Mouse (Mus musculus): ENCODE measurements around the gene Grk4. TPM values are rescaled to one million over a fixed set of nuclear protein-coding genes. Genes with fewer than 3 reads are reported as not detected.

Gene Grk4
- polyA plus RNA-seq, 2 experiments: 0.44 to 0.91 TPM

DNA sequence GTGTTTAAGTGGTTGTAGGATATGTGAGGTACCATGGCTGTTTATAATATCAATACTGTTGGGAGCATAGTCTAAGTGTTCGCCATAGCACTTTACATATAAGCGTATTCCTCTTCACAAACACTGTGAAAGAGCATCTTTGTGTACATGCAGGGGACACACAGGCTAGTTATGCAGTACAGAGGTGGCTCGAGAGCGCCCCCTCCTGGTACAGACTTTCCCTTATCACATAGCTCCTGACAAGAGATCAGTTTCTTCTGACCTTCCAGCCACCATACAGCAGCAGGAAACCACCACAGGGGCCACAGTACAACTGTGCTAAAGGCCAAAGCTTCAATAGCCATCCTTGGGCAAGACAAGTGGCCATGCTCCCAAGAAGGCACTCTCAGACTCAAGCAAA lies 12.6 kb upstream of the Grk4 start:
- no peaks in the 10 kb centered on the region for H3K9me3 ChIP-seq (ENCODE audit: control insufficient read depth, low read length)
- WGBS (ENCODE audit: insufficient replicate concordance): 43% methylated on average over 4 of the region's 4 CpGs
- H3K4me2 ChIP-seq (ENCODE audit: low read depth): no peak overlapping the region
- no peak overlapping the region for H3K4me3 ChIP-seq (ENCODE audit: insufficient read depth in 1 of 2, low read depth in 2 of 2, low read length in 2 of 2)
- H3K27me3 ChIP-seq (ENCODE audit: control insufficient read depth, insufficient read depth, low read length): no peaks in the 10 kb centered on the region
- no peak overlapping the region for H3K27ac ChIP-seq
- DNase-seq (ENCODE audit: low read depth in 3 of 3, low spot score in 3 of 3) (peak in 2 of 3 experiments; percentile 55 to 57), ATAC-seq (ENCODE audit: insufficient read depth) (peak; percentile 65; the same call in 1 of the 2 replicates)
- no peak for TF ChIP-seq EP300 (IDR thresholded peaks at IDR 0.05; ENCODE audit: low read depth)
- TF ChIP-seq CTCF (IDR thresholded peaks at IDR 0.05; ENCODE audit: low read depth): peak; percentile 92
- peaks cover 74% of the 10 kb centered on the region for H3K36me3 ChIP-seq (replicated peaks; ENCODE audit: control insufficient read depth, insufficient read depth, low read depth)
- no peaks in the 10 kb centered on the region for H3K4me1 ChIP-seq (replicated peaks; ENCODE audit: control insufficient read depth in 2 of 2, insufficient read depth in 2 of 2, low read length in 1 of 2)
- no peak overlapping the region for H3K9ac ChIP-seq (replicated peaks)

DNA sequence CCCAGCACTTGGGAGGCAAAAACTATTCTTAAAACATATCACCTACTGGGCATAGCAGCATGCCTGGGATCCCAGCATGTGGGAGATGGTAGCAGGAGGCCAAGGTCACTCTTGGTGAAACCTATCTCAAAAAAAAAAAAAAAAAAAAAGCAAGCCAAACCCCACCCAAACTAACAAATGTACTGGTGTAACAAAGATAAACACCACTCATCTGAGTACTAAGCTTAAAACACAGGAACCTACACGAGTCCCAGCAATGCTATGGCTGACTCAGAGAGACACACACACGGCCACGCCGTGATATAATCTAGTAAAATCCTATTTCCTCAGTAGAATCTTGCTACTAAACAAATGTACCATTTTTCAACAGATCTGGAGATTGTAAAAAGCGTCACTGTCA lies 7.2 kb upstream of the Grk4 start:
- ATAC-seq (ENCODE audit: insufficient read depth) (no peak), DNase-seq (ENCODE audit: low read depth in 3 of 3, low spot score in 3 of 3) (no peak)
- 61% methylated on average over 5 of the region's 5 CpGs for WGBS (ENCODE audit: insufficient replicate concordance)
- Histone ChIP-seq H3K9me3 (ENCODE audit: control insufficient read depth, low read length) (no peaks in the 10 kb centered on the region), H3K4me2 (ENCODE audit: low read depth) (no peak overlapping the region), H3K27me3 (ENCODE audit: control insufficient read depth, insufficient read depth, low read length) (no peaks in the 10 kb centered on the region), H3K4me3 (ENCODE audit: insufficient read depth in 1 of 2, low read depth in 2 of 2, low read length in 2 of 2) (no peak overlapping the region), H3K9ac (replicated peaks) (no peak overlapping the region), H3K36me3 (replicated peaks; ENCODE audit: control insufficient read depth, insufficient read depth, low read depth) (peaks cover 78% of the 10 kb centered on the region), H3K4me1 (replicated peaks; ENCODE audit: control insufficient read depth in 2 of 2, insufficient read depth in 2 of 2, low read length in 1 of 2) (peaks cover 0 to 5% of the 10 kb centered on the region in 2 experiments; a peak in 1 of 4 replicates), H3K27ac (no peak overlapping the region)
- TF ChIP-seq CTCF (IDR thresholded peaks at IDR 0.05; ENCODE audit: low read depth): no peak
- no peak for TF ChIP-seq EP300 (IDR thresholded peaks at IDR 0.05; ENCODE audit: low read depth)

DNA sequence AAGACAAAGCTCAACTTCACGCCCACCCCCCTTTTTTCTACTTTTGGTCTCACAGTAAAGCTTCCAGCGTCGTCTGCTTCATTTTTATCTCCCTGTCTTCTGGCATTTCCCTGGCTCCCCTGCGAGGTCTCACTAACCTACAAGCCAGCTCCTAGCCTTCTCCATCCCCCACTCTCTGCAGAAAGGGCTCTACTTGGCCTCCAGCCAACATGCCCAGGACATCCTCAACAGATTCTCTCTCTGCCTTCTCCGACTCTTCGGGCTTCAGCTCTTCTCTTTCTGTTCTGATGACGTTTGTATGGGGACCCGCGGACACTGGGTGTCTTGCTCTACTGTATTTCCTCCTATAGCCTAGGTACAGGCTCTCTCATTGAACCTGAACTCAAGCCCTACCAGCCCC lies 5.3 kb upstream of the Grk4 start:
- no peak overlapping the region for H3K27ac ChIP-seq
- no peak overlapping the region for H3K4me3 ChIP-seq (ENCODE audit: insufficient read depth in 1 of 2, low read depth in 2 of 2, low read length in 2 of 2)
- H3K36me3 ChIP-seq (replicated peaks; ENCODE audit: control insufficient read depth, insufficient read depth, low read depth): peaks cover 62% of the 10 kb centered on the region
- peaks cover 7 to 12% of the 10 kb centered on the region in 2 experiments for H3K4me1 ChIP-seq (replicated peaks; ENCODE audit: control insufficient read depth in 2 of 2, insufficient read depth in 2 of 2, low read length in 1 of 2)
- no peak overlapping the region for H3K9ac ChIP-seq (replicated peaks)
- 75% methylated on average over 9 of the region's 9 CpGs for WGBS (ENCODE audit: insufficient replicate concordance)
- no peaks in the 10 kb centered on the region for H3K27me3 ChIP-seq (ENCODE audit: control insufficient read depth, insufficient read depth, low read length)
- ATAC-seq (ENCODE audit: insufficient read depth): no peak
- no peak overlapping the region for H3K4me2 ChIP-seq (ENCODE audit: low read depth)
- no peaks in the 10 kb centered on the region for H3K9me3 ChIP-seq (ENCODE audit: control insufficient read depth, low read length)
- no peak for TF ChIP-seq CTCF (IDR thresholded peaks at IDR 0.05; ENCODE audit: low read depth)
- TF ChIP-seq EP300 (IDR thresholded peaks at IDR 0.05; ENCODE audit: low read depth): no peak
- no peak for DNase-seq (ENCODE audit: low read depth in 3 of 3, low spot score in 3 of 3)

DNA sequence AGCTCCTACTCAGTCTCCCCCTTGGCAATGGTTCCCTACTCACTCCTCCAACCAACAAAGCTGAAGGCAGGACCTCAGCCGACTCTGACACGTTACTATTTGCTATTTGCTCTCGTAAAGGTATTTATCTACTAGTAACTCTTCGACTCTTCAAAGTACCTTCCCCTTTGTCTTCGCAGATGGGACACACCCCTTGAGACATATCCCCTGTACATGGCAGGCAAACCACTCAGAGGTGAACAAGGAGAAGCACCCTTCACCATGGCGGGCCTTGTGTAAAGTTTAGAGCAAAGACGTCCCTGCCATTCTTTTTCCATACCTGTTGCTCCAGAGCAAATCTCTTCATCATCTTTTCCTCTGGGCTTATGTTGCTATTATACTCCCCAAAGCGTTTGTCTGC lies 2.6 kb upstream of the Grk4 start:
- no peak overlapping the region for H3K4me2 ChIP-seq (ENCODE audit: low read depth)
- peaks cover 15 to 16% of the 10 kb centered on the region in 2 experiments for H3K4me1 ChIP-seq (replicated peaks; ENCODE audit: control insufficient read depth in 2 of 2, insufficient read depth in 2 of 2, low read length in 1 of 2)
- H3K9me3 ChIP-seq (ENCODE audit: control insufficient read depth, low read length): no peaks in the 10 kb centered on the region
- 81% methylated on average over 8 of the region's 8 CpGs for WGBS (ENCODE audit: insufficient replicate concordance)
- H3K36me3 ChIP-seq (replicated peaks; ENCODE audit: control insufficient read depth, insufficient read depth, low read depth): peaks cover 36% of the 10 kb centered on the region
- H3K9ac ChIP-seq (replicated peaks): no peak overlapping the region
- no peak overlapping the region for H3K27ac ChIP-seq
- no peak for TF ChIP-seq EP300 (IDR thresholded peaks at IDR 0.05; ENCODE audit: low read depth)
- TF ChIP-seq CTCF (IDR thresholded peaks at IDR 0.05; ENCODE audit: low read depth): no peak
- no peak for DNase-seq (ENCODE audit: low read depth in 3 of 3, low spot score in 3 of 3)
- H3K4me3 ChIP-seq (ENCODE audit: insufficient read depth in 1 of 2, low read depth in 2 of 2, low read length in 2 of 2): no peak overlapping the region
- no peaks in the 10 kb centered on the region for H3K27me3 ChIP-seq (ENCODE audit: control insufficient read depth, insufficient read depth, low read length)
- ATAC-seq (ENCODE audit: insufficient read depth): no peak

DNA sequence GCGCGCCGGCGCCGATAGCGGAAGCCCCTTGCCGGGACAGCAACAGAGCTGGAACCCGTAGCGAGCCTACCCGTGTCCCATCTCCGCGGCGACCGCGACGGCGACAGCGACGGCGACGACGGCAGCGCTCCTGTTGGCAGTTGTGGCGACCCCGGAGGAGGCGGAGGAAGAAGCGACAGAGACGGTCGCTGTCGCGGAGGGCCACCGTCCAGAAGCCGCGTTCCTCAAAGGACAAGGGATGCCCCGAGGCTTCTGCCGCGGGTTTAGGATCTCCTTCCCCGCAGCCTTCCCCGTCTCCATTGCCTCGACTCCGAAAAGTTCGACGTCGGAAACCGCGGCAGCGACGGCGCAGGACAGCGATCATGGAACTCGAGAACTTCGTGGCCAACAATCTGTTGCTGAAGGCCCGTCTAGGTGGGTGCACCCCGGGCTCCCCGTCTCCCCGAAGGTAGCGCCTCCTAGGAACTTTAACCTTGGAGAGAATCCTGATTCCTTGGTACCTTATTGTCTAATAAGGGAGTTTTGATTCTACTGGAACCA lies 482 bp downstream of the Grk4 start:
- H3K9ac ChIP-seq (replicated peaks): peak overlapping the region; percentile 83
- DNase-seq (ENCODE audit: low read depth in 3 of 3, low spot score in 3 of 3): no peak
- H3K4me1 ChIP-seq (replicated peaks; ENCODE audit: control insufficient read depth in 2 of 2, insufficient read depth in 2 of 2, low read length in 1 of 2): peaks cover 11 to 15% of the 10 kb centered on the region in 2 experiments
- H3K27ac ChIP-seq: peak overlapping the region; percentile 86
- no peak for TF ChIP-seq CTCF (IDR thresholded peaks at IDR 0.05; ENCODE audit: low read depth)
- no peak for ATAC-seq (ENCODE audit: insufficient read depth)
- peak overlapping the region; percentile 86 for H3K4me2 ChIP-seq (ENCODE audit: low read depth)
- no peaks in the 10 kb centered on the region for H3K9me3 ChIP-seq (ENCODE audit: control insufficient read depth, low read length)
- peak overlapping the region; percentile 57 to 73 for H3K4me3 ChIP-seq (ENCODE audit: insufficient read depth in 1 of 2, low read depth in 2 of 2, low read length in 2 of 2)
- under 1% methylated on average over 57 of the region's 57 CpGs for WGBS (ENCODE audit: insufficient replicate concordance)
- H3K27me3 ChIP-seq (ENCODE audit: control insufficient read depth, insufficient read depth, low read length): no peaks in the 10 kb centered on the region
- peaks cover 12% of the 10 kb centered on the region for H3K36me3 ChIP-seq (replicated peaks; ENCODE audit: control insufficient read depth, insufficient read depth, low read depth)

Measured in liver, embryonic 14.5 days (tissue).